Mouse (Mus musculus) right cerebral cortex, postnatal 14 days (tissue): ENCODE measurements at regions not wholly inside any gene's neighbourhood (a gene's known extent, or its start where the extent isn't known, plus 50 kb on each side); places are given as distances from the start of the nearest gene placed in this dataset.
"Not testable (repeated sequence)": the region's sequence is repeated elsewhere in the genome, so short reads cannot be mapped to it uniquely, and the experiment has no call there.

Source experiments
- DNase-seq: peaks from one replicate; pipeline ENCODE4 v3.0.0; 2022

GRCm38 (mm10) chr4:131163782-131164315, 219.7 kb downstream of the Matn1 start:
- no peak for DNase-seq

- no peak for DNase-seq
Measured at GRCm38 (mm10) chr4:131166574-131167270, 222.5 kb downstream of the Matn1 start.

GRCm38 (mm10) chr4:131167921-131168320, 223.7 kb downstream of the Matn1 start:
- DNase-seq, result no peak

GRCm38 (mm10) chr4:131173783-131174460, 229.7 kb downstream of the Matn1 start:
- DNase-seq, result no peak

GRCm38 (mm10) chr4:131176701-131177100, 232.5 kb downstream of the Matn1 start:
- no peak for DNase-seq

- no peak for DNase-seq
Measured at GRCm38 (mm10) chr4:131177889-131178288, 233.7 kb downstream of the Matn1 start.

GRCm38 (mm10) chr4:131178642-131179041, 234.5 kb downstream of the Matn1 start:
- DNase-seq, result not testable (repeated sequence)

- DNase-seq, result no peak
Measured at GRCm38 (mm10) chr4:131188066-131188465, 243.9 kb downstream of the Matn1 start.

- DNase-seq, result no peak
Measured at GRCm38 (mm10) chr4:131191106-131191880, 247.1 kb downstream of the Matn1 start.

- DNase-seq, result no peak
Measured at GRCm38 (mm10) chr4:131193900-131194419, 249.8 kb downstream of the Matn1 start.

- no peak for DNase-seq
Measured at GRCm38 (mm10) chr4:131196147-131196546, 252.0 kb downstream of the Matn1 start.

GRCm38 (mm10) chr4:131203721-131204120, 259.5 kb downstream of the Matn1 start:
- no peak for DNase-seq

- no peak for DNase-seq
Measured at GRCm38 (mm10) chr4:131204722-131205121, 260.5 kb downstream of the Matn1 start.

- no peak for DNase-seq
Measured at GRCm38 (mm10) chr4:131205127-131205526, 260.9 kb downstream of the Matn1 start.

GRCm38 (mm10) chr4:131205685-131206084, 261.5 kb downstream of the Matn1 start:
- DNase-seq, result no peak

GRCm38 (mm10) chr4:131206181-131206885, 262.1 kb downstream of the Matn1 start:
- no peak for DNase-seq

- no peak for DNase-seq
Measured at GRCm38 (mm10) chr4:131206886-131207200, 262.7 kb downstream of the Matn1 start.

- no peak for DNase-seq
Measured at GRCm38 (mm10) chr4:131207249-131207648, 263.1 kb downstream of the Matn1 start.

- no peak for DNase-seq
Measured at GRCm38 (mm10) chr4:131208166-131208565, 264.0 kb downstream of the Matn1 start.

GRCm38 (mm10) chr4:131208637-131209036, 264.5 kb downstream of the Matn1 start:
- no peak for DNase-seq

GRCm38 (mm10) chr4:131212711-131213110, 268.5 kb downstream of the Matn1 start:
- DNase-seq, result no peak

- no peak for DNase-seq
Measured at GRCm38 (mm10) chr4:131215682-131216081, 271.5 kb downstream of the Matn1 start.

GRCm38 (mm10) chr4:131216361-131216760, 272.2 kb downstream of the Matn1 start:
- no peak for DNase-seq
